Mouse (Mus musculus): ENCODE measurements around the gene Stx1a.

Stx1a gene

GRCm38 (mm10) chr5:135007802-135008571, 15.3 kb upstream of the Stx1a start:
- DNase-seq (ENCODE audit: low read depth, low spot score): no peak

DNA sequence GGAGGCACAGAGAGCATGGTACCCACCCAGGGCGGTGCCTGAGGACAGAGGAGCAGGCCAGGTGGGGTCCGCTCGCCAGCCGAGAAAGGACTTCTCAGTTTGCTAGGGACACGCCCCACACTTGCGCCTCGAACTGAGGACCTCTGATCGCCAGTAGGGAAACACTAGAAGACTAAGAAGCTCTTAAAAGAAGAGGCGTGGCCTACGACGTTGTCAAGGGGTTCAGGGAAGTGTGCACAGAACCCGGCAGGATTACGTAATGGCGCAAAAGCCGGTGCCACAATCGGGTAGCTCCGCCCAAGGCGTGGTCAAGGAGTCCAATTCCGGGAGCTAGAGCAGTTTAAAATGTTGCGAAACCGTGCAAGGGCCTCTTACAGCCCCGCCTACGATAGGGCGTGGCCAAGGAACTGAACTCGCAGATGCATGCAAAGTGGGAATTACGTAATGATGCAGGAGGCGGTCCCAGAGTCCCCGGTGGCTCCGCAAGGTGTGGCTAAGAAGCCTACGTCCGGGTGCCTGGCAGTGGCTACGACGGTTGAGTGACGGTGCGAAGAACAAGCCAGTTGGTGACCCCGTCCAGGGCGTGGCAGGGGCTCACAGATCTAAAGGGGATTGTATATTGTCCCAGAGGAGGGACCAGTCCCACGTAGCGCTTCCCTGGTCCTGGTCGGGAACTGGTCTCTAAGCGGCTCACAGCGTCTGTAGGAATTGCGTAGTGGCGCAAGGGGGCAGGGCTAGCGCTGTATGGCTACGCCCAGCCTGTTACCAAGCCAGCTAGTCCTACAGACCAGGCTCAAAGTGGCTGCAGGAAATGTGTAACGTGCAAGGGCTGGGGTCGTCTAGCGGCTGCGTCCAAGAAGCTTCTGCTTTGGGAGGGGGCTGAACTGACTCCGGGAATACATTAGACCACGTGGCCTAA, 14.4 kb upstream of the Stx1a start, which contains the start of gene Abhd11:
Gene Abhd11, plus strand, starts transcription at position 482 of the 919 bp plus-strand sequence.
- DNase-seq (ENCODE audit: low read depth, low spot score): peak; percentile 100

- DNase-seq (ENCODE audit: low read depth, low spot score): peak; percentile 80
Observed at GRCm38 (mm10) chr5:135009590-135010319, 13.5 kb upstream of the Stx1a start.

GRCm38 (mm10) chr5:135010320-135010709, 13.0 kb upstream of the Stx1a start:
- no peak for DNase-seq (ENCODE audit: low read depth, low spot score)

GRCm38 (mm10) chr5:135010841-135011743, 12.2 kb upstream of the Stx1a start:
- DNase-seq (ENCODE audit: low read depth, low spot score): no peak

GRCm38 (mm10) chr5:135011809-135012613, 11.3 kb upstream of the Stx1a start:
- no peak for DNase-seq (ENCODE audit: low read depth, low spot score)

GRCm38 (mm10) chr5:135012671-135013441, 10.4 kb upstream of the Stx1a start:
- DNase-seq (ENCODE audit: low read depth, low spot score): peak; percentile 56

DNA sequence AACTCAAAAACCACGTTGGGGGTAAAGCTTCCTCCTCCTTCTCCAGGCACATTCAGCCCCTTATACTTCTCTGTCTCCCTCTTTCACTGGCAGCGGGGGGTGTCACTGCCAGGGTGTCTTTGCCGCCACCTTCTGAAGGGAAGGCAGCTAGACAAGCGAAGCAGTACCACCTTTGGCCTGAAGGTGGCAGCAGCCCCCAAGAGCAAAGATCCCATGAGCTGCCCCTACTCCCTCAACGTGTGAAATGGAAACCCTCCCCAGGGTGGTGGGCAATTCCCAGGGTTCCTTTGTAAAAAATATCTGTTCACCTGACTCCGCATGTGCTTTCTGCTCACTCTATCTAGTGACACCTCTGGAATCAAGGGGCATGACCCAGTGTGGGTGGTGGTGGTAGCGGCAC, 7.8 kb upstream of the Stx1a start:
- peak; percentile 74 for DNase-seq (ENCODE audit: low read depth, low spot score)

DNA sequence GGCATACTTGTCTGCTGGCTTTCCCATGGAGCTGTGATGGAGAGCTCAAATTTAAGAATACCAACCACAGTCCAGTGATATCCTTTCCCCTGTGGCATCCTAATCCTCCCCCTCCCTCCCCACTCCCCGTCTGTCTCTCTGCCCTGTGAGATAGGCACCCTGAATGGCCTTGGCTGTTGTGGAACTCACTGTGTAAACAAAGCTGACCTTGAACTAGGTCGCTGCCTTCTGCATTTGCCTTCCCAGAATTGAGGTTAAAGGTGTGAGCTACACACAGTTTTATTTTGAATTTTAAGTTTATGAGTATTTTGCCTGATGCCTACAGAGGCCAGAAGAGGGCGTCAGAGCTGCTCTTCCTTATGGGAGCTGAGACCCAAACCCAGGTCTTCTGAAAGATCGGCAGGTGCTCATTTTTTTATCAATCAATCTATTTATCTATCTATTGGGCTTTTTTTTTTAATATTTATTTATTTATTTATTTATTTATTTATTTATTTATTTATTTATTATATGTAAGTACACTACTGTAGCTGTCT, 7.0 kb upstream of the Stx1a start:
- no peak for DNase-seq (ENCODE audit: low read depth, low spot score)

GRCm38 (mm10) chr5:135021814-135022213, 1.5 kb upstream of the Stx1a start:
- DNase-seq (ENCODE audit: low read depth, low spot score): no peak

- DNase-seq (ENCODE audit: low read depth, low spot score): no peak
Observed at GRCm38 (mm10) chr5:135024665-135025224, 1.5 kb downstream of the Stx1a start.

DNA sequence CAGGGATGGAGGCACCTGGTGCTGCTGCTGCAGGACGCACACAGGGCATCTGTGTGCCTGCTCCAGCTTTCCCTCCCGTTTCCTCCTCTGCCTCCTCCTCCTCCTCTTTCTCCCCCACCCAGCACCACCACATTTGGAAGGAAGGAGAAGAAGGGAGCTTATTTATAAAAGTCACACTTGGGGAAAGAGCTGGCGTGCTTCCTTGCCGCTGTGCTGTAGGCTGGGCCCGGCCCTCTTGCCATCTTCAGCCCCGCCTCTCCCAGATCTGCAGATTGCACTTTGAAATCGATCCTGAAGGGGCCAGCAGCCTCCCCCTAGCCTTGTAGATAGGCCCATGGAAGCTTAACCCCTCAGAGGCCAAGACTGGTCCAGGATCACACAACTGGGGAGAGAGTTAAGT, 2.6 kb downstream of the Stx1a start:
- no peak for DNase-seq (ENCODE audit: low read depth, low spot score)

DNA sequence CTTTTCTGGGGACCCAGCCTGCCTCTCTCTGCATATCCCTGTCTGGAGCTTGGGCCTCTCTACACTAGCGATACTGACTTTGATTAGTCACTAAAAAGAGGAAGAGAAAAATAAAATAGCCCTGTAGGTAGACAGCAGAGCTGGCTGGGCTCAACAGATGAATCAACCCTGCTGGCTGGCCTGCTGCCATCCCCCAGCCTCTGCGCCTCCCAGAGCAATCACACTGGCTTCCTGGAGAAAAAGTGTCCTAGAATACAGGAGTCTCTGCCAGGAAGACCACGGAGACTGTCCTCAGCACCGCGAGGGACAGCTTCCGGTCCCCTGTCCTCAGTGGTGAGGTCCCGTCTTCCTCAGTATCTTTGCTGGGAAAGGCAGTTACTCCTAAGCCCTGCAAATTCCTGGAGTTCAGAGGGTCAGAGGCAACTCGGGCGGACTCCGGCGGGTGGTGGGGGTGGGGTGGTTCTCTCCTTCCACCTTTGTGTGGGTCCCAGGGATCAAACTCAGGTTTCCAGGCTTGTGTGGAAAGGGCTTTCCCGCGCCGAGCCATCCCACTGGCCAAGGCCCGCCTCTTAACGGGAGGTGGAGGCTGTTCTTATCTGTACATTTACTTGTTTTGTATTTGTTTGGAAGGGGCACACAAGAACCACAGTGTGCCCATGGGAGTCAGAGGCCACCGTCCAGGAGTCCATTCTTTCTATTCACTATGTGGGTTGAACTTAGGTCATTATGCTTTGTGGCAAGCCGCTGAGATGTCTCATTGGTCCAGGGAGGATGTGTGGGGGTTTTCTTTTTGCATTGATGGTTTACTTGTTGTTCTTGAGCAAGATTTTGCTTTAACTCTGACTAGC, 5.9 kb downstream of the Stx1a start:
- DNase-seq (ENCODE audit: low read depth, low spot score): no peak

DNA sequence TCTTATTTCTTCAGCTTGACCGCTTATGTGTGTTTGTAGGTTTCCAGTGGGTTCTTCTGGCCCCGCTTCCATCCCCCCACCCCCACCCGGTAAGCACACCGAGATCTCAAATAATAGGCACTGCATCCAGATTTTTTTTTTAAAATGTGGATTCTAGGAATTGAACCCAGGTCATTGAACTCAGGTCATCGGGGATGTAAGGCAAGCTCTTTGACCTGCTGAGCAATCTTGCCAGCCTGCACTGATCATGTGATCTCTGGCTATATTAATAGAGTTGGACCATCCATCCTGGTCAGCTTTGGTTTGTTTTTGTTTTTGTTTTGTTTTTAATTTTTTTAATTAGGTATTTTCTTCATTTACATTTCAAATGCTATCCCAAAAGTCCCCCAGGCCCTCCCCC, 9.3 kb downstream of the Stx1a start:
- DNase-seq (ENCODE audit: low read depth, low spot score): no peak

- no peak for DNase-seq (ENCODE audit: low read depth, low spot score)
Observed at GRCm38 (mm10) chr5:135034593-135034992, 11.3 kb downstream of the Stx1a start.

GRCm38 (mm10) chr5:135035608-135036359, 12.5 kb downstream of the Stx1a start:
- no peak for DNase-seq (ENCODE audit: low read depth, low spot score)

DNA sequence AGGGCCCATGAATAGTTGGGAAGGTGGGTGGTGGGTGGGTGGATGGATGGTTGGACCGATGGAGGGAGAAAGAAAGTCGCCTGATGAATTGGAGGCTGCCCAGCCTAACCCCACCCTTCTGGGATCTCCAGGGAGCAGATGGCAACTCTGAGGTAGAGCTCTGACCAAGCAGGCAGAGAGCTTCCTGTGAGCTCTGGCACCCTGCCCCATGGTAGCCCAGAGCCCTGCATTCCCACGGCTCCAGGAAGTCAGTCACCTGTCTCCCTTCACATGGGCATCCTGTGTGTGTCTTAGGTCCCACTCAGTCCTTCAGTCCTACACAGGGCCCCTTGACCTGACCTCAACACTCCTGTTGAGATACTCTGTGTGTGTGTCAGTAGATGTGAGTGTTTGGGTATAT, 14.7 kb downstream of the Stx1a start:
- DNase-seq (ENCODE audit: low read depth, low spot score): no peak
